Mouse (Mus musculus) inflammation-experienced regulatory T-cells, adult 6 months (primary cell): ENCODE data around the gene Cldnd2. TPM values are rescaled to one million over a fixed set of nuclear protein-coding genes. Genes with fewer than 3 reads are reported as not detected.
A peak's percentile ranks its signal among the peaks of the same experiment; 100 is the strongest.

Experiments
- ATAC-seq: one replicate; pipeline ENCODE4 v1.8.0; 2017
- polyA plus RNA-seq, 3 experiments: library from polyadenylated mRNA; unstranded; fragments of 100-300 nt; shearing (Covaris generic); gene quantifications; one replicate each; pipeline ENCODE4 v1.2.1; 2017

The Cldnd2 gene
- polyA plus RNA-seq, 3 experiments from 2014 or later: 0.80 TPM; not detected in 2

- ATAC-seq: no peak
These were observed 7.2 kb downstream of the Cldnd2 start for GRCm38 (mm10) chr7:43447801-43448200.

- ATAC-seq: no peak
These were observed 7.7 kb downstream of the Cldnd2 start for GRCm38 (mm10) chr7:43448246-43448645.

GRCm38 (mm10) chr7:43449811-43450210, 9.2 kb downstream of the Cldnd2 start:
- no peak for ATAC-seq

- ATAC-seq: no peak
These were observed 11.1 kb downstream of the Cldnd2 start for GRCm38 (mm10) chr7:43451726-43452125.

GRCm38 (mm10) chr7:43452609-43453008, 12.0 kb downstream of the Cldnd2 start:
- ATAC-seq: no peak

GRCm38 (mm10) chr7:43453599-43454355, 13.2 kb downstream of the Cldnd2 start:
- no peak for ATAC-seq

GRCm38 (mm10) chr7:43454371-43454770, 13.8 kb downstream of the Cldnd2 start:
- ATAC-seq: no peak

- ATAC-seq: no peak
These were observed 22.3 kb downstream of the Cldnd2 start, which contains the start of gene Vsig10l for GRCm38 (mm10) chr7:43462851-43463250. Vsig10l (plus strand) TSS chr7:43463151.

- ATAC-seq: no peak
These were observed 23.4 kb downstream of the Cldnd2 start for GRCm38 (mm10) chr7:43463976-43464375.

GRCm38 (mm10) chr7:43464864-43465343, 24.3 kb downstream of the Cldnd2 start:
- no peak for ATAC-seq

- ATAC-seq: peak; percentile 84
These were observed 24.9 kb downstream of the Cldnd2 start for GRCm38 (mm10) chr7:43465344-43466098.

GRCm38 (mm10) chr7:43466099-43466694, 25.6 kb downstream of the Cldnd2 start:
- peak; percentile 69 for ATAC-seq

- ATAC-seq: no peak
These were observed 29.8 kb downstream of the Cldnd2 start for GRCm38 (mm10) chr7:43470373-43470772.

GRCm38 (mm10) chr7:43475706-43476105, 35.1 kb downstream of the Cldnd2 start:
- ATAC-seq: peak; percentile 86

GRCm38 (mm10) chr7:43476376-43476775, 35.8 kb downstream of the Cldnd2 start:
- ATAC-seq: no peak

- peak; percentile 93 for ATAC-seq
These were observed 40.6 kb downstream of the Cldnd2 start for GRCm38 (mm10) chr7:43481191-43481590.

GRCm38 (mm10) chr7:43482090-43482716, 41.6 kb downstream of the Cldnd2 start:
- ATAC-seq: no peak

- no peak for ATAC-seq
These were observed 42.7 kb downstream of the Cldnd2 start for GRCm38 (mm10) chr7:43483236-43483635.

GRCm38 (mm10) chr7:43488646-43489045, 48.1 kb downstream of the Cldnd2 start:
- no peak for ATAC-seq

GRCm38 (mm10) chr7:43489631-43490125, 49.1 kb downstream of the Cldnd2 start, which contains the start of gene Iglon5:
Iglon5 (minus strand) TSS chr7:43490075.
- ATAC-seq: no peak

- no peak for ATAC-seq
These were observed 49.6 kb downstream of the Cldnd2 start for GRCm38 (mm10) chr7:43490182-43490584.

GRCm38 (mm10) chr7:43490861-43491260, 50.3 kb downstream of the Cldnd2 start:
- ATAC-seq: no peak
